Mouse (Mus musculus): ENCODE data around the gene Ywhah. TPM values are rescaled to one million over a fixed set of nuclear protein-coding genes. Genes with fewer than 3 reads are reported as not detected.
"Not testable (repeated sequence)": the region's sequence is repeated elsewhere in the genome, so short reads cannot be mapped to it uniquely, and the experiment has no call there.

Gene Ywhah
- total RNA-seq, 4 experiments from 2014 or later, result 41.2 to 58.3 (median 44.9) TPM

GRCm38 (mm10) chr5:33011132-33012106, 7.2 kb upstream of the Ywhah start:
- DNase-seq (ENCODE audit: low spot score in 2 of 2), result no peak

GRCm38 (mm10) chr5:33014096-33014495, 4.5 kb upstream of the Ywhah start:
- no peak for DNase-seq (ENCODE audit: low spot score in 2 of 2)

GRCm38 (mm10) chr5:33015579-33015978, 3.0 kb upstream of the Ywhah start:
- DNase-seq (ENCODE audit: low spot score in 2 of 2), result no peak

GRCm38 (mm10) chr5:33018189-33018560, 441 bp upstream of the Ywhah start:
- DNase-seq (ENCODE audit: low spot score in 2 of 2), result no peak

GRCm38 (mm10) chr5:33019426-33019821, 808 bp downstream of the Ywhah start:
- no peak for DNase-seq (ENCODE audit: low spot score in 2 of 2)

DNA sequence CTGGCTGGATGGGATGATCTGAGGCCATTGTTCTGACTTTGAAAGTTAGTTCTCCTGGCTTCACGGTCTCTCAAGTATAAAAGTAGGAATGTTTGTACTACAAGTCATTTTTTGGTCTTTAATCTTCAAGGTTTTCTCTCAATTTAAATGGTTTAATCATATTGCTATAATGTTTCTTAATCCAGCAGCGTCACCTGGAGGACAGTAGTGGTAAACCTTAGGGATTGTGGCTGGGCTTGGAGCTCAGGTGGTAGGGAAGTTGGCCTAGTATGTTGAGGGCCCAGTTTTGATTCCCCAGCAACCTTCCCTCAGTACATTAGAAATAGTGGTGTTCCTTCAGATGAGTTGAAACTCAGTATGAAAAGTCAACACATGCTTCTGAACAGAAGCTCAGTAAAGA, 3.0 kb downstream of the Ywhah start:
- no peak for DNase-seq (ENCODE audit: low spot score in 2 of 2)

DNA sequence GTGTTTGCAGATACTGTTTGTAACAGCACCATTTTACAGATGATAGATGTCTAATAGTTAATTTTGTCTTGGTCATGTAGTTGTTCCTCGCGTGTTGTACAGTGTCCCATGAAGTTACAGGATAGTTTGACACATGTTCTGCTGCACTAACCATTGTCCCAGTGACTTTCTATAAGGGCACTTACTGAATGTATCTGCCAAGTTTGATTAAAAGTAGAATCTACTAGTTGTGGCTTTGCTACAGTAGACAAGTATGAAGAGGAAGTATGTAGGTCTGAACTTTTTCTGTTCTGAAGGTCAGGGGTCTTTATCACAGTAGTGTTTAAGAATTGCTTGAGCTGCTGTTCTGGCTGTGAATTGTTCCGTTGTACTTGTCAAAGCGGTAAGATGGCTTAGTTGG, 4.7 kb downstream of the Ywhah start:
- no peak for DNase-seq (ENCODE audit: low spot score in 2 of 2)

- DNase-seq (ENCODE audit: low spot score in 2 of 2), result no peak
These were observed 5.9 kb downstream of the Ywhah start for GRCm38 (mm10) chr5:33024474-33024873.

DNA sequence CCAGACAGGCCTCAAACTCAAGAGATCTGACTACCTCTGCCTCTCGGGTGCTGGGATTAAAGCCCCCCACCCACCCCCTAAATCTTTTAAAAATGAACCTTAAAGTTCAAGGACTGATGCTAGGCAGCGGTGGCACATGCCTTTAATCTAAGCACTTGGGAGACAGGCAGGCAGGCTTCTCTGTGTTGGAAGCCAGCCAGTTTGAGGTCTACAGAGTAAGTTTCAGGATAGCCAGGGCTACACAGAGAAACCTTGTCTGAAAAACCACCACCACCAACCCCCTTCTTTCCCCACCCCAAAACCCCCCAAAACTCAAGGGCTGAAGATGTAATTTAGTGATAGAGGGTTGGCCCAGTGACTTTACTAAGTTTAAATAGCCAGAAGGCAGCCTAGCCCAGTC, 10.0 kb downstream of the Ywhah start:
- DNase-seq (ENCODE audit: low spot score in 2 of 2), result no peak

DNA sequence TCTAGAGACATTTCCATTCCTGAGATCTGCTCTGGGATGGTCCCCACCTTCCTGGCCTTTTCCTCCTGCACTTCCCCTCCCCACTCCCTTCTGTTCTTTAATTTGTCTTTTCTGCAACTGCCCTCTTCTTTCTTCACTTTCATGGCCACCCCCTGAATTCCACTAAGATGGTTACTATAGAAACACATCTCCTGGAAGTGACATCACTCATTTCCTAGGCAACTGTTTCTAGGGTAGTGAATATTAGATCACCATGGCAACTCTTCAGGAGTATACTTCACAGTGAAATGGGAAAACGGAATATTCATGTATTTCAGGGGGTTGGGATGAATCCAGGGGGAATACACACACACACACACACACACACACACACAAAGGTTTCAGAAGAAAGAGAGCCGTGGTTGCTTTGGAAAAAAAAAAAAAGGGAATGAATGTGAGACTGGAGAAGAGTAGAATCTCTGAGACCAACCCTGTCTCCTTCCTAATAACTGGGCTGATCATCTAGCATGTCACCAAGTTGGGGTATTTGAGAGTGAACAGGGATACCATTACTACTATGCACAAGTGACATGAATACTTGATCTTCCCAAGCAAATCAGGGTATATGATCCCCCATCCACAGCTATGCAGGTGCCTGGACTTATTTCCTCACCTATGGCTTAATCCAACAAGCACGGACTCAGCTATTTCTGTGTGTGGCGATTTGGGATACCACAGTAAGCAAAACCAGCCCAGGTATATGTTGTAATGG, 12.0 kb downstream of the Ywhah start:
- DNase-seq (ENCODE audit: low spot score in 2 of 2), result no peak

- no peak for DNase-seq (ENCODE audit: low spot score in 2 of 2)
These were observed 13.6 kb downstream of the Ywhah start for GRCm38 (mm10) chr5:33032036-33032773.

DNA sequence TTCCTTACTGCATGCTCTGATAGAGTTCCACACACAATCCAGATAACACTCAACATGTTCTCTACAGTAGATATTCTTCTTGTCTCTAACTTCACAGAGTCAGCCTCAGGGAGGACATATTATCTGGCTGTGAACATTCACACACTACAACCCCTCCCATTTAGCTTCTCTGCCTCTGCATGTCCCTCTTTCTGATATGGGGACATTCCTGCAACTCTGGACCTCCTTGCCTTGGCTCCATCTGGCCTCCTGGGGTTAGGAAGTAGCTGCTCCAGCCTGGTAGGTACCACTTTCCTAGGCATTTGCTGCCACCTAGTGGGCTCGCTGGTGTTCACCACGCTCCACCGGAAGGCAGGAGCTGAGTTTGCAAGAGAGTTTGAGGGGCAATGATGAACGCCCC, 14.5 kb downstream of the Ywhah start:
- peak; percentile 47 to 49 for DNase-seq (ENCODE audit: low spot score in 2 of 2)

GRCm38 (mm10) chr5:33033633-33034032, 15.0 kb downstream of the Ywhah start:
- DNase-seq (ENCODE audit: low spot score in 2 of 2), result not testable (repeated sequence)

DNA sequence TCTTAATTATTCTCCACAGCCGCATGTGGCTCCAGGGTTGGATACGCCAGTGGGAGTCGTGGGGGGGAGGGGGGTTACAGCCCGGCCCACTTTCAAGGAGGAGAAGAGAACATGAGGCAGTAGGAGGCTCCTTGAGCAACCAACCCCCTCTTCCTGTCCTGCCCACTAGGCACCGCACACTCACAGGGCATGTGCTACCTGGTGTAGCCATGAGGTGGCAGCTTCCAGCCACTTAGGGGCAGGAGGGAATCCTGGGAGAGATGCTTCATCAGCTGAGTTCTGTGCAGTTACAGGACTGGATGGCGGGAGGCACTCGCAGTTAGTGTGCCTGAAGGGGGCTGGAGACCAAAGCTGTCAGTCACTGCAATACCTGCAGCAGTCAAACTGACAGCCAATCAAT, 15.5 kb downstream of the Ywhah start:
- DNase-seq (ENCODE audit: low spot score in 2 of 2), result no peak

GRCm38 (mm10) chr5:33034916-33035315, 16.3 kb downstream of the Ywhah start:
- DNase-seq (ENCODE audit: low spot score in 2 of 2), result no peak

GRCm38 (mm10) chr5:33038656-33039509, 20.3 kb downstream of the Ywhah start:
- DNase-seq (ENCODE audit: low spot score in 2 of 2), result no peak

GRCm38 (mm10) chr5:33039510-33039911, 20.9 kb downstream of the Ywhah start:
- peak; percentile 26 to 31 for DNase-seq (ENCODE audit: low spot score in 2 of 2)

DNA sequence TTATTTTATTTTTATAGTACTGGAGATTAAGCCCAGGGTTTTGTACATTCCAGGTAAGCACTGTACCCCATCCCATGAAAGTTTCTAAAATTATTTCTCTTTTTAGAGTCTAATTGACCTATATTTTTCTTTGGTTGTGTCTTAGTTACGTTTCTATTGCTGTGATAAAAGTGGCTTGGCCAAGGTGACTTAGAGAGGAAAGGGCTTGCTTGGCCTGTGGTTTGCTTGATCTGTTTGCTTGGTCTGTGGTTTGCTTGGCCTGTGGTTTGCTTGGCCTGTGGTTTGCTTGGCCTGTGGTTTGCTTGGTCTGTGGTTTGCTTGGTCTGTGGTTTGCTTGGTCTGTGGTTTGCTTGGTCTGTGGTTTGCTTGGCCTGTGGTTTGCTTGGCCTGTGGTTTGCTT, 22.1 kb downstream of the Ywhah start:
- DNase-seq (ENCODE audit: low spot score in 2 of 2), result not testable (repeated sequence)

- DNase-seq (ENCODE audit: low spot score in 2 of 2), result no peak
These were observed 24.8 kb downstream of the Ywhah start for GRCm38 (mm10) chr5:33043397-33043796.

GRCm38 (mm10) chr5:33044636-33045315, 26.2 kb downstream of the Ywhah start:
- DNase-seq (ENCODE audit: low spot score in 2 of 2), result no peak
